8 mouse cellular contexts compared by ENCODE assay signal in genomic region chr9:25167458-25168084, GRCm38 (mm10). TPM values are rescaled to one million over a fixed set of nuclear protein-coding genes. Genes with fewer than 3 reads are reported as not detected.
A peak's percentile ranks its signal among the peaks of the same experiment; 100 is the strongest.
DNase-seq lines count a peak whose midpoint lies in the region; ATAC-seq and TF ChIP-seq lines count a peak whose summit lies in the region.

No protein-coding gene starts in this region.

- no peak overlapping the region for H3K4me3 ChIP-seq in heart, adult 2 months
- H3K4me3 ChIP-seq in liver, embryonic 14.5 days (ENCODE audit: insufficient read depth in 1 of 2, low read depth in 2 of 2, low read length in 2 of 2) = no peak overlapping the region
- H3K4me3 ChIP-seq in neural tube, embryonic 14.5 days (ENCODE audit: low read depth, low read length) = no peak overlapping the region

- WGBS in heart, adult 2 months = 30% methylated on average over 6 of the region's 6 CpGs
- WGBS in liver, embryonic 14.5 days (ENCODE audit: insufficient replicate concordance) = 24% methylated on average over 6 of the region's 6 CpGs
- 36% methylated on average over 6 of the region's 6 CpGs for WGBS in neural tube, embryonic 14.5 days

- TF ChIP-seq CTCF in heart, adult 2 months (IDR thresholded peaks at IDR 0.05) = peak; percentile 92
- TF ChIP-seq CTCF in liver, embryonic 14.5 days (IDR thresholded peaks at IDR 0.05; ENCODE audit: low read depth) = peak; percentile 90

- intact Hi-C loops in heart, adult 2 months (cut with DNase I) = loop anchor here (1.0 to 10.0 kb wide), 4 partner anchors 142 to 487 kb away; partner anchors contain the start of gene Eepd1

- H3K27me3 ChIP-seq in heart, adult 2 months (ENCODE audit: control insufficient read depth, insufficient read depth, low read length) = no peaks in the 10 kb centered on the region
- H3K27me3 ChIP-seq in liver, embryonic 14.5 days (ENCODE audit: control insufficient read depth, insufficient read depth, low read length) = no peaks in the 10 kb centered on the region
- no peaks in the 10 kb centered on the region for H3K27me3 ChIP-seq in neural tube, embryonic 14.5 days (ENCODE audit: control insufficient read depth, insufficient read depth, low read length)

- H3K9ac ChIP-seq in heart, adult 2 months (ENCODE audit: low read depth, low read length) = no peak overlapping the region
- H3K9ac ChIP-seq in liver, embryonic 14.5 days (replicated peaks) = no peak overlapping the region
- H3K9ac ChIP-seq in neural tube, embryonic 14.5 days (replicated peaks; ENCODE audit: low read depth, low read length) = no peak overlapping the region

- H3K4me2 ChIP-seq in liver, embryonic 14.5 days (ENCODE audit: low read depth) = no peak overlapping the region
- H3K4me2 ChIP-seq in neural tube, embryonic 14.5 days (ENCODE audit: low read depth, low read length) = no peak overlapping the region

- H3K79me2 ChIP-seq in heart, adult 2 months (replicated peaks; ENCODE audit: control insufficient read depth, insufficient read depth, low read length) = no peaks in the 10 kb centered on the region

- H3K4me1 ChIP-seq in heart, adult 2 months (ENCODE audit: control insufficient read depth, insufficient read depth, low read length) = no peaks in the 10 kb centered on the region; the same call in 1 of the 2 replicates
- H3K4me1 ChIP-seq in liver, embryonic 14.5 days (replicated peaks; ENCODE audit: control insufficient read depth in 2 of 2, insufficient read depth in 2 of 2, low read length in 1 of 2) = no peaks in the 10 kb centered on the region
- H3K4me1 ChIP-seq in neural tube, embryonic 14.5 days (ENCODE audit: control insufficient read depth, insufficient read depth, low read length) = no peaks in the 10 kb centered on the region

- peak; percentile 76 to 85 for DNase-seq in CD8-positive naive resting alpha-beta T cell, adult 2 months (ENCODE audit: low read depth in 2 of 2, low spot score in 2 of 2)
- DNase-seq in adrenal gland, postnatal 10 days = peak; percentile 78
- peak; percentile 54 for DNase-seq in embryo, embryonic 11.5 days (ENCODE audit: low read depth, low spot score)
- DNase-seq in heart, adult 2 months = peak; percentile 82 to 84
- DNase-seq in kidney, postnatal 36 days = peak; percentile 78 to 87
- peak; percentile 44 to 55 (median 50) for DNase-seq in liver, embryonic 14.5 days (ENCODE audit: low read depth in 3 of 3, low spot score in 3 of 3)
- DNase-seq in thymus, postnatal 10 days (ENCODE audit: low spot score in 2 of 2) = peak; percentile 61 to 81

- peak; percentile 39; the same call in 1 of the 2 replicates for ATAC-seq in liver, embryonic 14.5 days (ENCODE audit: insufficient read depth)
- peak; percentile 83; the same call in 1 of the 2 replicates for ATAC-seq in neural tube, embryonic 14.5 days (ENCODE audit: low read depth)

- no peak overlapping the region for H3K27ac ChIP-seq in heart, adult 2 months
- no peak overlapping the region for H3K27ac ChIP-seq in liver, embryonic 14.5 days
- no peak overlapping the region for H3K27ac ChIP-seq in neural tube, embryonic 14.5 days (ENCODE audit: low read depth, low read length)

- TF ChIP-seq EP300 in heart, adult 2 months (IDR thresholded peaks at IDR 0.05; ENCODE audit: insufficient read depth, low read depth, low read length) = peak; percentile 95
- no peak for TF ChIP-seq EP300 in liver, embryonic 14.5 days (IDR thresholded peaks at IDR 0.05; ENCODE audit: low read depth)

- TF ChIP-seq POLR2A in heart, adult 2 months (IDR thresholded peaks at IDR 0.05; ENCODE audit: insufficient read depth, low read depth, low read length) = no peak

- no peaks in the 10 kb centered on the region for H3K9me3 ChIP-seq in liver, embryonic 14.5 days (ENCODE audit: control insufficient read depth, low read length)
- no peaks in the 10 kb centered on the region for H3K9me3 ChIP-seq in neural tube, embryonic 14.5 days (ENCODE audit: control insufficient read depth, low read length)

- no peaks in the 10 kb centered on the region for H3K36me3 ChIP-seq in heart, adult 2 months (ENCODE audit: control insufficient read depth, insufficient read depth, low read length)
- H3K36me3 ChIP-seq in liver, embryonic 14.5 days (replicated peaks; ENCODE audit: control insufficient read depth, insufficient read depth, low read depth) = no peaks in the 10 kb centered on the region
- no peaks in the 10 kb centered on the region for H3K36me3 ChIP-seq in neural tube, embryonic 14.5 days (ENCODE audit: control insufficient read depth, insufficient read depth, low read length)

RNA-seq across cellular contexts. Expression of gene Herpud2, which starts 16.0 kb away (rescaled TPM):
- 10 to 100 TPM; 40.3 to 40.9 TPM for total RNA-seq in adrenal gland, postnatal 10 days (2021)
- 10 to 100 TPM; 34.6 to 38.9 TPM for total RNA-seq in heart, adult 2 months (2021)
- polyA plus RNA-seq in heart, adult 2 months (2012; rRNA removed) = 24.9 and 27.1 TPM in 2 replicates
- 9.3 and 9.4 TPM in 2 replicates for polyA plus RNA-seq in liver, embryonic 14.5 days (2012; rRNA removed)
- polyA plus RNA-seq in liver, embryonic 14.5 days (2014; fragmentation: Nextera tagmentation; extraction: Ambion mirVana) = 10.8 and 13.7 TPM in 2 replicates
- polyA plus RNA-seq in neural tube, embryonic 14.5 days (2014; fragmentation: Nextera tagmentation; extraction: Ambion mirVana) = 35.6 and 38.6 TPM in 2 replicates
